Mouse (Mus musculus): Measurements from ENCODE around the gene Zbed6. TPM values are rescaled to one million over a fixed set of nuclear protein-coding genes. Genes with fewer than 3 reads are reported as not detected.

Zbed6 gene
- polyA plus RNA-seq, 1 experiment: 36.9 TPM

GRCm38 (mm10) chr1:133638517-133638916 is 22.2 kb downstream of the Zbed6 start:
- H3K27ac ChIP-seq (ENCODE audit: insufficient read depth, low read length): no peak overlapping the region
- H3K4me1 ChIP-seq (ENCODE audit: control insufficient read depth, insufficient read depth, low read length): no peaks in the 10 kb centered on the region
- TF ChIP-seq CTCF (IDR thresholded peaks at IDR 0.05; ENCODE audit: low read depth, low read length): no peak
- TF ChIP-seq EP300 (IDR thresholded peaks at IDR 0.05; ENCODE audit: insufficient read depth, low read depth, low read length): no peak
- no peak for TF ChIP-seq POLR2A (IDR thresholded peaks at IDR 0.05; ENCODE audit: insufficient read depth, low read length)
- H3K9me3 ChIP-seq (replicated peaks; ENCODE audit: control insufficient read depth, insufficient read depth, low read length, poor library complexity, severe bottlenecking): no peaks in the 10 kb centered on the region
- no peak overlapping the region for H3K4me3 ChIP-seq (ENCODE audit: low read depth, low read length)
- H3K9ac ChIP-seq (ENCODE audit: low read depth, poor library complexity, severe bottlenecking): no peak overlapping the region
- peaks cover 94% of the 10 kb centered on the region for H3K36me3 ChIP-seq (ENCODE audit: control insufficient read depth, insufficient read depth, low read length, poor library complexity, severe bottlenecking)
- no peaks in the 10 kb centered on the region for H3K27me3 ChIP-seq (ENCODE audit: control insufficient read depth, insufficient read depth, low read length, poor library complexity, severe bottlenecking)

DNA sequence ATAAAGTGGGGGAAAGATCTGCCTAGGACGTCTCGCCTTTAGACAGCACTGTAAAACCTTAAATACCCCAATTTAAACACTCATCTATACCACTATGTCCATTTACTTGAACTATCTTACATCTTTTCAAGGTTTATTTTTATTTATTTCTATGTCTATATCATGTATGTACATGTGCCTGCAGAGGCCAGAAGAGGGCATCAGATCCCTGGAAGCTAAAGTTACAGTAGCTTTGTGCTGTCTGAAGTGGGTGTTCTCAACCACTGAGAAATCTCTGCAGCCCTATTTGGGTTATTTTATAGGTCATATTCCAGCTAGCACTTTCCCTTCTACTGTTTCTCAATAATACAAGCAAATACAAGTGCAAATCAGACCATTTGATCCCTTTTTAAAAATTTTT is 28.5 kb downstream of the Zbed6 start:
- no peak overlapping the region for H3K27ac ChIP-seq (ENCODE audit: insufficient read depth, low read length)
- no peak for TF ChIP-seq EP300 (IDR thresholded peaks at IDR 0.05; ENCODE audit: insufficient read depth, low read depth, low read length)
- no peak for TF ChIP-seq POLR2A (IDR thresholded peaks at IDR 0.05; ENCODE audit: insufficient read depth, low read length)
- TF ChIP-seq CTCF (IDR thresholded peaks at IDR 0.05; ENCODE audit: low read depth, low read length): no peak
- H3K9ac ChIP-seq (ENCODE audit: low read depth, poor library complexity, severe bottlenecking): no peak overlapping the region
- no peaks in the 10 kb centered on the region for H3K27me3 ChIP-seq (ENCODE audit: control insufficient read depth, insufficient read depth, low read length, poor library complexity, severe bottlenecking)
- H3K36me3 ChIP-seq (ENCODE audit: control insufficient read depth, insufficient read depth, low read length, poor library complexity, severe bottlenecking): peaks cover 93% of the 10 kb centered on the region
- no peak overlapping the region for H3K4me3 ChIP-seq (ENCODE audit: low read depth, low read length)
- no peaks in the 10 kb centered on the region for H3K4me1 ChIP-seq (ENCODE audit: control insufficient read depth, insufficient read depth, low read length)
- no peaks in the 10 kb centered on the region for H3K9me3 ChIP-seq (replicated peaks; ENCODE audit: control insufficient read depth, insufficient read depth, low read length, poor library complexity, severe bottlenecking)

DNA sequence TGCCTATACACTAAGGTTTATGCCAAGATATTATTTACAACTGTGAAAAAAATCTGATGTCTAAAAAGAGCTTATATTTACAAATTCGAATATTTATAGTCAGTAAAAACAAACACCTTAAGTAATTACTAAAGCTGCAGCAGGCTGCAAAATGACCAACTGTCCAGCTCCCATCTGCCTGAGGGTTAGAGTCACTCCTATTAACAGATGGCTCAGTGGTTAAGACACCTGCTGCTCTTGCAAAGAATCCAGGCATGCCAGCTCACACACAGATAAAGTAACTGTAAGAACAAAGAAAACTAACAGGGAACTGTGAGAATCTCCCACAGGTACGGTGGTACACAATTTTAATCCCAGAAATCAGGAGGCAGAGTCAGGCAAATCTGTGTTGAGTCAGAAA is 35.6 kb downstream of the Zbed6 start:
- H3K36me3 ChIP-seq (ENCODE audit: control insufficient read depth, insufficient read depth, low read length, poor library complexity, severe bottlenecking): peaks cover 93% of the 10 kb centered on the region
- H3K27ac ChIP-seq (ENCODE audit: insufficient read depth, low read length): no peak overlapping the region
- H3K27me3 ChIP-seq (ENCODE audit: control insufficient read depth, insufficient read depth, low read length, poor library complexity, severe bottlenecking): no peaks in the 10 kb centered on the region
- H3K9ac ChIP-seq (ENCODE audit: low read depth, poor library complexity, severe bottlenecking): no peak overlapping the region
- H3K9me3 ChIP-seq (replicated peaks; ENCODE audit: control insufficient read depth, insufficient read depth, low read length, poor library complexity, severe bottlenecking): no peaks in the 10 kb centered on the region
- TF ChIP-seq CTCF (IDR thresholded peaks at IDR 0.05; ENCODE audit: low read depth, low read length) (no peak), EP300 (IDR thresholded peaks at IDR 0.05; ENCODE audit: insufficient read depth, low read depth, low read length) (no peak), POLR2A (IDR thresholded peaks at IDR 0.05; ENCODE audit: insufficient read depth, low read length) (no peak)
- H3K4me1 ChIP-seq (ENCODE audit: control insufficient read depth, insufficient read depth, low read length): no peaks in the 10 kb centered on the region
- no peak overlapping the region for H3K4me3 ChIP-seq (ENCODE audit: low read depth, low read length)

- TF ChIP-seq POLR2A (IDR thresholded peaks at IDR 0.05; ENCODE audit: insufficient read depth, low read length) (no peak), EP300 (IDR thresholded peaks at IDR 0.05; ENCODE audit: insufficient read depth, low read depth, low read length) (no peak), CTCF (IDR thresholded peaks at IDR 0.05; ENCODE audit: low read depth, low read length) (no peak)
- no peak overlapping the region for H3K27ac ChIP-seq (ENCODE audit: insufficient read depth, low read length)
- H3K9ac ChIP-seq (ENCODE audit: low read depth, poor library complexity, severe bottlenecking): no peak overlapping the region
- H3K36me3 ChIP-seq (ENCODE audit: control insufficient read depth, insufficient read depth, low read length, poor library complexity, severe bottlenecking): peaks cover 30% of the 10 kb centered on the region
- H3K9me3 ChIP-seq (replicated peaks; ENCODE audit: control insufficient read depth, insufficient read depth, low read length, poor library complexity, severe bottlenecking): no peaks in the 10 kb centered on the region
- no peaks in the 10 kb centered on the region for H3K27me3 ChIP-seq (ENCODE audit: control insufficient read depth, insufficient read depth, low read length, poor library complexity, severe bottlenecking)
- no peak overlapping the region for H3K4me3 ChIP-seq (ENCODE audit: low read depth, low read length)
- peaks cover 2% of the 10 kb centered on the region for H3K4me1 ChIP-seq (ENCODE audit: control insufficient read depth, insufficient read depth, low read length)
Observed at GRCm38 (mm10) chr1:133618311-133618710, 42.4 kb downstream of the Zbed6 start.

- no peaks in the 10 kb centered on the region for H3K9me3 ChIP-seq (replicated peaks; ENCODE audit: control insufficient read depth, insufficient read depth, low read length, poor library complexity, severe bottlenecking)
- no peak overlapping the region for H3K9ac ChIP-seq (ENCODE audit: low read depth, poor library complexity, severe bottlenecking)
- peaks cover 26% of the 10 kb centered on the region for H3K36me3 ChIP-seq (ENCODE audit: control insufficient read depth, insufficient read depth, low read length, poor library complexity, severe bottlenecking)
- H3K27me3 ChIP-seq (ENCODE audit: control insufficient read depth, insufficient read depth, low read length, poor library complexity, severe bottlenecking): no peaks in the 10 kb centered on the region
- H3K4me3 ChIP-seq (ENCODE audit: low read depth, low read length): no peak overlapping the region
- TF ChIP-seq CTCF (IDR thresholded peaks at IDR 0.05; ENCODE audit: low read depth, low read length): no peak
- no peak for TF ChIP-seq EP300 (IDR thresholded peaks at IDR 0.05; ENCODE audit: insufficient read depth, low read depth, low read length)
- no peak for TF ChIP-seq POLR2A (IDR thresholded peaks at IDR 0.05; ENCODE audit: insufficient read depth, low read length)
- H3K4me1 ChIP-seq (ENCODE audit: control insufficient read depth, insufficient read depth, low read length): peaks cover 2% of the 10 kb centered on the region
- no peak overlapping the region for H3K27ac ChIP-seq (ENCODE audit: insufficient read depth, low read length)
Observed at GRCm38 (mm10) chr1:133617908-133618307, 42.8 kb downstream of the Zbed6 start.

DNA sequence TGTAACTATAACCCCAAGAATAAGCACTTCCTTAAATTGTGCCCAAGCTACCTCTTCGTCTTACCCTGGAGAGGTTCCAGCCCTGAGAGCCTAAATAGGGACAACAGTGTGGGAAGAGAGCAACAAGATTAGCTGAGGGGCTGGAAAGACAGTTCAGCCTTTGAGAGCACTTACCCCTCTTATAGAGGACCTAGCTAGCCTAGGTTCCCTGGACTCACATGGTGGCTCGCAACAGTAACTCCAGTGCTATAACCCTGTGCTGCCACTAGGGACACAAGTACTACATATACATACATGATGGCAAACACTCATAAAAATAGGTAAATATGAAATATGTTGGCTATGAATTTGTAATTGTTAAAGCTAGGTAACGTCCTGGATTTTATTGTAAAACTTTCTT is 46.9 kb downstream of the Zbed6 start:
- TF ChIP-seq EP300 (IDR thresholded peaks at IDR 0.05; ENCODE audit: insufficient read depth, low read depth, low read length) (no peak), POLR2A (IDR thresholded peaks at IDR 0.05; ENCODE audit: insufficient read depth, low read length) (no peak), CTCF (IDR thresholded peaks at IDR 0.05; ENCODE audit: low read depth, low read length) (peak; percentile 34)
- no peak overlapping the region for H3K9ac ChIP-seq (ENCODE audit: low read depth, poor library complexity, severe bottlenecking)
- H3K36me3 ChIP-seq (ENCODE audit: control insufficient read depth, insufficient read depth, low read length, poor library complexity, severe bottlenecking): no peaks in the 10 kb centered on the region
- H3K4me3 ChIP-seq (ENCODE audit: low read depth, low read length): no peak overlapping the region
- H3K4me1 ChIP-seq (ENCODE audit: control insufficient read depth, insufficient read depth, low read length): peaks cover 2% of the 10 kb centered on the region
- H3K27me3 ChIP-seq (ENCODE audit: control insufficient read depth, insufficient read depth, low read length, poor library complexity, severe bottlenecking): no peaks in the 10 kb centered on the region
- no peak overlapping the region for H3K27ac ChIP-seq (ENCODE audit: insufficient read depth, low read length)
- no peaks in the 10 kb centered on the region for H3K9me3 ChIP-seq (replicated peaks; ENCODE audit: control insufficient read depth, insufficient read depth, low read length, poor library complexity, severe bottlenecking)
